ENCODE assay signal across 8 mouse cellular contexts in the genomic region with DNA sequence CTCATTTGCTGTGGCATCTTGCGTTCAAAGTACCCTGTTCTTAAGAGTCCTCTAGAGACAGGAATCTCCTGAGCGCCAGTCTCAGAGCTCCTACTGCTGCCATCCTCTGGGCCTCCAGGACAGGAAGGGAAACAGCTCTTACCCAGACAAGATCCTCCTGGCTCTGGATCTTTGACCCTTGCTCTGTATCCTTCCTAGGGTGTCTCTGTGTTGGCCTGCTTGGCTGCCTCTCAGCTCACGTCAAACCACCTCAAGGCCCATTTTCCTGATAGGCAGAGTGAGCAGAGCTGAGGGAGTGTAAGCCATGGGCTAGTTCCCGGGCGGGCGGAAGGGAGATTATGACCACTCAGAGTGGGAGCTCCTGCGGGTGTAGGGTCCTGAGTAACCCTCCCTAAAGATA. TPM values are rescaled to one million over a fixed set of nuclear protein-coding genes. Genes with fewer than 3 reads are reported as not detected.
DNase-seq lines count a peak whose midpoint lies in the region; ATAC-seq and TF ChIP-seq lines count a peak whose summit lies in the region.

No protein-coding gene starts in this region.

- peaks cover 14% of the 10 kb centered on the region for H3K36me3 ChIP-seq in heart, postnatal 0 days (replicated peaks; ENCODE audit: control insufficient read depth, insufficient read depth, low read length)
- peaks cover 34% of the 10 kb centered on the region for H3K36me3 ChIP-seq in kidney, embryonic 14.5 days (ENCODE audit: control insufficient read depth, insufficient read depth, low read length)
- peaks cover 24% of the 10 kb centered on the region for H3K36me3 ChIP-seq in midbrain, postnatal 0 days (ENCODE audit: insufficient read depth, low read length)

- H3K4me2 ChIP-seq in heart, postnatal 0 days (ENCODE audit: low read depth, low read length), result peak overlapping the region; percentile 87
- peak overlapping the region; percentile 92 for H3K4me2 ChIP-seq in kidney, embryonic 14.5 days (replicated peaks; ENCODE audit: low read depth, low read length)
- H3K4me2 ChIP-seq in midbrain, postnatal 0 days (ENCODE audit: low read depth, low read length, poor library complexity, severe bottlenecking), result peak overlapping the region; percentile 54

- no peaks in the 10 kb centered on the region for H3K27me3 ChIP-seq in heart, postnatal 0 days (ENCODE audit: control insufficient read depth, insufficient read depth, low read length)
- H3K27me3 ChIP-seq in kidney, embryonic 14.5 days (ENCODE audit: control insufficient read depth, insufficient read depth, low read length), result no peaks in the 10 kb centered on the region
- H3K27me3 ChIP-seq in midbrain, postnatal 0 days (ENCODE audit: insufficient read depth, low read length), result no peaks in the 10 kb centered on the region

- TF ChIP-seq EP300 in heart, postnatal 0 days (IDR thresholded peaks at IDR 0.05; ENCODE audit: low read depth), result no peak

- no peaks in the 10 kb centered on the region for H3K9me3 ChIP-seq in heart, postnatal 0 days (replicated peaks; ENCODE audit: control insufficient read depth, low read length)
- H3K9me3 ChIP-seq in kidney, embryonic 14.5 days (ENCODE audit: control insufficient read depth, low read length), result no peaks in the 10 kb centered on the region
- H3K9me3 ChIP-seq in midbrain, postnatal 0 days (ENCODE audit: low read length), result no peaks in the 10 kb centered on the region

- 59% methylated on average over 7 of the region's 7 CpGs for WGBS in heart, postnatal 0 days
- 41% methylated on average over 7 of the region's 7 CpGs for WGBS in kidney, embryonic 14.5 days
- WGBS in midbrain, postnatal 0 days, result 48% methylated on average over 7 of the region's 7 CpGs
- 70% methylated on average over 7 of the region's 7 CpGs for WGBS in lung, adult 2 months

- H3K4me1 ChIP-seq in heart, postnatal 0 days (ENCODE audit: control insufficient read depth, insufficient read depth), result 0 out of 2 replicates have a peak, but pooled peaks cover 5% of the 10 kb centered on the region
- peaks cover 4% of the 10 kb centered on the region; the same call in 1 of the 2 replicates for H3K4me1 ChIP-seq in embryonic fibroblast, embryonic 13.5 days (ENCODE audit: control insufficient read depth, insufficient read depth, low read length)
- 0 out of 2 replicates have a peak, but pooled peaks cover 10% of the 10 kb centered on the region for H3K4me1 ChIP-seq in kidney, embryonic 14.5 days (ENCODE audit: control insufficient read depth, insufficient read depth, low read length)
- no peaks in the 10 kb centered on the region for H3K4me1 ChIP-seq in midbrain, postnatal 0 days (ENCODE audit: insufficient read depth, low read length)
- no peaks in the 10 kb centered on the region for H3K4me1 ChIP-seq in lung, adult 2 months (ENCODE audit: control insufficient read depth, insufficient read depth, low read length)

- no peak for TF ChIP-seq CTCF in heart, postnatal 0 days (IDR thresholded peaks at IDR 0.05; ENCODE audit: low read depth)
- no peak for TF ChIP-seq CTCF in embryonic fibroblast, embryonic 13.5 days (IDR thresholded peaks at IDR 0.05; ENCODE audit: borderline replicate concordance, insufficient read depth, low read length)
- no peak for TF ChIP-seq CTCF in midbrain, postnatal 0 days (IDR thresholded peaks at IDR 0.05)
- TF ChIP-seq CTCF in lung, adult 2 months (IDR thresholded peaks at IDR 0.05; ENCODE audit: insufficient read depth, low read length), result no peak

- H3K27ac ChIP-seq in heart, postnatal 0 days (ENCODE audit: low read depth), result no peak overlapping the region
- no peak overlapping the region for H3K27ac ChIP-seq in embryonic fibroblast, embryonic 13.5 days (ENCODE audit: insufficient read depth, low read length)
- no peak overlapping the region for H3K27ac ChIP-seq in kidney, embryonic 14.5 days (ENCODE audit: low read depth, low read length)
- H3K27ac ChIP-seq in midbrain, postnatal 0 days (ENCODE audit: low read depth, low read length), result no peak overlapping the region

- peak overlapping the region; percentile 61; the same call in 1 of the 2 replicates for H3K4me3 ChIP-seq in heart, postnatal 0 days (ENCODE audit: low read depth, low read length)
- H3K4me3 ChIP-seq in embryonic fibroblast, embryonic 13.5 days (ENCODE audit: insufficient read depth, low read length), result peak overlapping the region; percentile 46
- H3K4me3 ChIP-seq in kidney, embryonic 14.5 days (ENCODE audit: low read length), result peak overlapping the region; percentile 53
- peak overlapping the region; percentile 35; the same call in 1 of the 2 replicates for H3K4me3 ChIP-seq in midbrain, postnatal 0 days (ENCODE audit: low read depth, low read length)
- no peak overlapping the region for H3K4me3 ChIP-seq in lung, adult 2 months (replicated peaks; ENCODE audit: extremely low read depth, low read depth, low read length)

- no peak for ATAC-seq in heart, postnatal 0 days (ENCODE audit: insufficient read depth, low read depth)
- 0 out of 2 replicates have a peak, but pooled peaks have one; percentile 7 for ATAC-seq in kidney, embryonic 14.5 days (ENCODE audit: low FRiP score, low TSS enrichment)
- ATAC-seq in midbrain, postnatal 0 days (ENCODE audit: low FRiP score), result no peak

- TF ChIP-seq POLR2A in embryonic fibroblast, embryonic 13.5 days (IDR thresholded peaks at IDR 0.05; ENCODE audit: low read depth, low read length), result no peak
- TF ChIP-seq POLR2A in lung, adult 2 months (IDR thresholded peaks at IDR 0.05; ENCODE audit: borderline replicate concordance, extremely low read depth, low read depth, low read length), result no peak

- peak overlapping the region; percentile 57; the same call in 1 of the 2 replicates for H3K9ac ChIP-seq in heart, postnatal 0 days (replicated peaks; ENCODE audit: low read depth, low read length)
- H3K9ac ChIP-seq in kidney, embryonic 14.5 days (ENCODE audit: low read depth, low read length), result peak overlapping the region; percentile 60
- H3K9ac ChIP-seq in midbrain, postnatal 0 days (replicated peaks; ENCODE audit: low read length, poor library complexity, severe bottlenecking), result peak overlapping the region; percentile 52

- no peak for DNase-seq in heart, postnatal 0 days (ENCODE audit: low spot score)
- DNase-seq in heart, adult 11 months, result no peak
- DNase-seq in midbrain, postnatal 0 days (ENCODE audit: low spot score), result no peak
- DNase-seq in urinary bladder, adult 18-20 months (ENCODE audit: low spot score in 2 of 2), result no peak
- no peak for DNase-seq in gastrocnemius, postnatal 10 days
- DNase-seq in lung, adult 2 months, result no peak

RNA-seq across cellular contexts. Expression of gene C1qtnf12, which starts 1.0 kb away (rescaled TPM):
- total RNA-seq in heart, postnatal 0 days (2014; rRNA removed; ENCODE audit: low replicate concordance), result 42.5 and 51.4 TPM in 2 replicates
- 20.5 and 20.8 TPM in 2 replicates for polyA plus RNA-seq in heart, postnatal 0 days (2015; fragmentation: Nextera tagmentation; extraction: Ambion mirVana)
- polyA plus RNA-seq in embryonic fibroblast, embryonic 13.5 days (2011; ENCODE audit: insufficient read length, low read depth, missing spikeins), result 25.2 and 31.0 TPM in 2 replicates
- polyA plus RNA-seq in kidney, embryonic 14.5 days (2014; fragmentation: Nextera tagmentation; extraction: Ambion mirVana), result 129 and 142 TPM in 2 replicates
- total RNA-seq in midbrain, postnatal 0 days (2014; rRNA removed), result 11.7 and 13.3 TPM in 2 replicates
- polyA plus RNA-seq in midbrain, postnatal 0 days (2015; fragmentation: Nextera tagmentation; extraction: Ambion mirVana), result 11.7 and 14.8 TPM in 2 replicates
- 10 to 100 TPM; 20.8 to 23.1 TPM for total RNA-seq in gastrocnemius, postnatal 10 days (2021)
- polyA plus RNA-seq in lung, adult 2 months (2012; rRNA removed), result 22.1 and 23.1 TPM in 2 replicates

RNA-seq across cellular contexts. Expression of gene Ube2j2, which starts 19.5 kb away (rescaled TPM):
- total RNA-seq in heart, postnatal 0 days (2014; rRNA removed; ENCODE audit: low replicate concordance), result 46.4 and 46.8 TPM in 2 replicates
- polyA plus RNA-seq in heart, postnatal 0 days (2015; fragmentation: Nextera tagmentation; extraction: Ambion mirVana), result 63.3 and 66.9 TPM in 2 replicates
- 82.9 and 96.0 TPM in 2 replicates for polyA plus RNA-seq in embryonic fibroblast, embryonic 13.5 days (2011; ENCODE audit: insufficient read length, low read depth, missing spikeins)
- 121 and 127 TPM in 2 replicates for polyA plus RNA-seq in kidney, embryonic 14.5 days (2014; fragmentation: Nextera tagmentation; extraction: Ambion mirVana)
- total RNA-seq in midbrain, postnatal 0 days (2014; rRNA removed), result 76.5 and 82.0 TPM in 2 replicates
- 125 and 138 TPM in 2 replicates for polyA plus RNA-seq in midbrain, postnatal 0 days (2015; fragmentation: Nextera tagmentation; extraction: Ambion mirVana)
- 10 to 100 TPM; 62.1 to 67.2 TPM for total RNA-seq in gastrocnemius, postnatal 10 days (2021)
- 62.0 and 65.4 TPM in 2 replicates for polyA plus RNA-seq in lung, adult 2 months (2012; rRNA removed)

RNA-seq across cellular contexts. Expression of gene B3galt6, which starts 29.3 kb away (rescaled TPM):
- 3.9 and 11.2 TPM in 2 replicates for total RNA-seq in heart, postnatal 0 days (2014; rRNA removed; ENCODE audit: low replicate concordance)
- 5.0 and 5.7 TPM in 2 replicates for polyA plus RNA-seq in heart, postnatal 0 days (2015; fragmentation: Nextera tagmentation; extraction: Ambion mirVana)
- 5.3 and 5.4 TPM in 2 replicates for polyA plus RNA-seq in embryonic fibroblast, embryonic 13.5 days (2011; ENCODE audit: insufficient read length, low read depth, missing spikeins)
- 20.0 and 20.8 TPM in 2 replicates for polyA plus RNA-seq in kidney, embryonic 14.5 days (2014; fragmentation: Nextera tagmentation; extraction: Ambion mirVana)
- 52.5 and 57.2 TPM in 2 replicates for total RNA-seq in midbrain, postnatal 0 days (2014; rRNA removed)
- polyA plus RNA-seq in midbrain, postnatal 0 days (2015; fragmentation: Nextera tagmentation; extraction: Ambion mirVana), result 31.1 and 32.2 TPM in 2 replicates
- total RNA-seq in gastrocnemius, postnatal 10 days (2021), result 1 to 10 TPM; 3.1 to 3.8 TPM
- polyA plus RNA-seq in lung, adult 2 months (2012; rRNA removed), result 6.1 and 7.4 TPM in 2 replicates

RNA-seq across cellular contexts. Expression of gene Sdf4, which starts 29.6 kb away (rescaled TPM):
- total RNA-seq in heart, postnatal 0 days (2014; rRNA removed; ENCODE audit: low replicate concordance), result 88.4 and 114 TPM in 2 replicates
- polyA plus RNA-seq in heart, postnatal 0 days (2015; fragmentation: Nextera tagmentation; extraction: Ambion mirVana), result 102 and 105 TPM in 2 replicates
- polyA plus RNA-seq in embryonic fibroblast, embryonic 13.5 days (2011; ENCODE audit: insufficient read length, low read depth, missing spikeins), result 172 and 187 TPM in 2 replicates
- polyA plus RNA-seq in kidney, embryonic 14.5 days (2014; fragmentation: Nextera tagmentation; extraction: Ambion mirVana), result 131 and 165 TPM in 2 replicates
- 84.8 and 105 TPM in 2 replicates for total RNA-seq in midbrain, postnatal 0 days (2014; rRNA removed)
- polyA plus RNA-seq in midbrain, postnatal 0 days (2015; fragmentation: Nextera tagmentation; extraction: Ambion mirVana), result 111 and 112 TPM in 2 replicates
- total RNA-seq in gastrocnemius, postnatal 10 days (2021), result 10 to 100 TPM; 87.9 to 96.0 TPM
- 54.3 and 63.6 TPM in 2 replicates for polyA plus RNA-seq in lung, adult 2 months (2012; rRNA removed)

RNA-seq across cellular contexts. Expression of gene Tnfrsf4, which starts 50.5 kb away (rescaled TPM):
- not detected in 2 replicates for total RNA-seq in heart, postnatal 0 days (2014; rRNA removed; ENCODE audit: low replicate concordance)
- polyA plus RNA-seq in heart, postnatal 0 days (2015; fragmentation: Nextera tagmentation; extraction: Ambion mirVana), result 0.26 and 0.31 TPM in 2 replicates
- polyA plus RNA-seq in embryonic fibroblast, embryonic 13.5 days (2011; ENCODE audit: insufficient read length, low read depth, missing spikeins), result 1.8 and 2.8 TPM in 2 replicates
- 0.76 and 0.77 TPM in 2 replicates for polyA plus RNA-seq in kidney, embryonic 14.5 days (2014; fragmentation: Nextera tagmentation; extraction: Ambion mirVana)
- 0.66 and 1.4 TPM in 2 replicates for total RNA-seq in midbrain, postnatal 0 days (2014; rRNA removed)
- polyA plus RNA-seq in midbrain, postnatal 0 days (2015; fragmentation: Nextera tagmentation; extraction: Ambion mirVana), result 0.54 and 0.78 TPM in 2 replicates
- under 1 TPM; 0.31 to 0.93 TPM for total RNA-seq in gastrocnemius, postnatal 10 days (2021)
- polyA plus RNA-seq in lung, adult 2 months (2012; rRNA removed), result 5.4 and 7.3 TPM in 2 replicates
